Mouse (Mus musculus) bone marrow, adult 2 months (tissue): ENCODE data around the gene Gm49027. TPM values are rescaled to one million over a fixed set of nuclear protein-coding genes. Genes with fewer than 3 reads are reported as not detected.

ENCODE experiments used
- H3K27ac ChIP-seq: fragments of 200-500 bp; 2 replicates; pipeline ENCODE4 v1.5.1; 2012; ENCODE audit warnings: low read depth, mild to moderate bottlenecking, control low read depth, inconsistent platforms, low read length; ENCODE audit not compliant: control insufficient read depth, poor library complexity, insufficient read depth
- H3K4me1 ChIP-seq: fragments of 200-500 bp; 2 replicates; pipeline ENCODE4 v1.6.1; 2011; ENCODE audit warnings: low read length; ENCODE audit not compliant: control insufficient read depth, insufficient read depth
- H3K4me3 ChIP-seq: fragments of 200-500 bp; replicated peaks from 2 replicates; pipeline ENCODE3; 2011; ENCODE audit warnings: mild to moderate bottlenecking, low read depth, low read length, control low read depth; ENCODE audit not compliant: control insufficient read depth
- CTCF ChIP-seq: fragments of 200-500 bp; IDR thresholded peaks from 2 replicates; pipeline ENCODE4 v1.5.1; 2011; ENCODE audit warnings: low read length, control low read depth; ENCODE audit not compliant: control insufficient read depth, insufficient read depth
- POLR2A ChIP-seq: fragments of 200-500 bp; IDR thresholded peaks from 2 replicates; pipeline ENCODE4 v1.6.1; 2011; ENCODE audit warnings: low read depth, mild to moderate bottlenecking, control low read depth, low read length, borderline replicate concordance; ENCODE audit not compliant: control insufficient read depth
- WGBS: fragments of 180-500 bp; shearing (Covaris S2); methylation state at CpG from one replicate; pipeline ENCODE4 v1.1.7; 2018; 5-methylcytosine and 5-hydroxymethylcytosine counted together
- polyA plus RNA-seq: library from polyadenylated mRNA; stranded (reverse); fragments of >200 nt; gene quantifications from 2 replicates; pipeline ENCODE4 v1.2.4, GENCODE M21; 2011; ENCODE audit warnings: low replicate concordance; ENCODE audit not compliant: missing spikeins, insufficient read depth, insufficient read length

Gene Gm49027
- polyA plus RNA-seq, 1 experiment = 1.3 TPM

DNA sequence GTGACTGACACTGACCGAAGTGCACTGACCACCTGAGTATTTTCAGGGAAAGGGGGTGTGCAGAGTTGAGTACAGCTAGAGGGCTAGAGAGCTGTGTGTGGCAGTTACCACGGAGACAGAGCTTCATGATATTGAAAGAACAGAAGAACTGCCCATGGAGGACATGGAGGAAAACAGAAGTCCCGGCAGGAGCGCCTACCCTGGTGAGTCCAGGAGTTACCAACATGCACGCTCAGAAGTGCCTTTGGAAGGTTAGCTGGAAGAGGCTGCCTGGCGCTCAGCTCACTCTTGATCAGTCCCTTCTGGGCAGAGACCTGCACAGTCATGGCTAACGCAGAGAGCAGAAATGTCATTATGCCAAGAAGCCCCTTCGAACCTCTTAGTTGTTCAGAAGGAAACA, 4.8 kb upstream of the Gm49027 start:
- Histone ChIP-seq H3K27ac (no peak overlapping the region), H3K4me1 (no peaks in the 10 kb centered on the region), H3K4me3 (no peak overlapping the region)
- WGBS = 90% methylated on average over 8 of the region's 8 CpGs
- TF ChIP-seq CTCF (no peak), POLR2A (no peak)

DNA sequence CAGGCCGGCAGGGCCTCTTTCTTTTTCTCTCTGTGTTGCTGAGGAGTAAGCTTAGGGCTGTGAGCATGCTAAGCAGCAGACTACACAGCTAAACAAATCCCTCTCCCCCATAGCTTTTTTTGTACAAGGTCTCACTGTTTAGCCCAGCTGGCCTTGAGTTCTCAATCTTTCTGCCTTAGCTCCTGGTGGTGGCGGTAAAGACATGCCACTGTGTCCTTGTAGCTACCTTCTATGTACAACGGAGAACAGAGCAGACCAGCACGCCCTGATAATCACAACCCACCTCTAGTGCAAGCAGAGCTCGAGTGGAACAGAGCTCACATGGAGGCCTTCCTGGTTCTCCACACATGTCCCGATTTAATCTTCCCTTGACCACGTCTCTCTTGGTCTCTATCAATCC, 3.4 kb upstream of the Gm49027 start:
- 83% methylated on average over 7 of the region's 7 CpGs for WGBS
- H3K27ac ChIP-seq = no peak overlapping the region
- no peak overlapping the region for H3K4me3 ChIP-seq
- TF ChIP-seq CTCF (no peak), POLR2A (no peak)
- peaks cover 2% of the 10 kb centered on the region for H3K4me1 ChIP-seq

DNA sequence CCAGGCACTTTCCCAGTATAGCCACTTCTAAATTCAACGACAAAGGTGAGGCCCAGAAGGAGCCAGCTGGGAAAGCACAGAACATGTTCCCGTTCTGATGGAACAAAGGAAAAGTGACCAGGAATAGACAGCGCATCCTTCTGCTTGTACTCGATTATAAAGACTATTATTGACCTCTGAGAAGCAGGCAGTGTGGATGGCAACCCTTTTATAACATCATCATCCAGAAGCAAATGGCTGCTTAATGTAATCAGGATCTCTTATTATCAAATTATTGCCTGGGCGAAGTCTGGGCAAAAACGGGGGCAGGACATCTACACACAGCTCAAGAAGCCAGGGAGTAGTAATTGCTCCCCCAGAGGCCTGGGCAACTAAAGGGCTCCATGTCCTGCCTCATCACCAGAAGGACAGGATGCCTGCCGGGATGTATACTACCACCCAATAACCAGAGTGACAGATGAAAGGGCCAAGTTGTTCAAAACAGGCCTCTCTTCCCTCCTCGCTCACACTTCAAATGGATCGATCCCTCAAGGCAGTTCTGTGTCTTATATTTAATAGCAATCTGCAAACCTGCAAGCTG, 718 bp upstream of the Gm49027 start:
- peaks cover 2% of the 10 kb centered on the region for H3K4me1 ChIP-seq
- H3K4me3 ChIP-seq = no peak overlapping the region
- no peak overlapping the region for H3K27ac ChIP-seq
- 89% methylated on average over 9 of the region's 9 CpGs for WGBS
- TF ChIP-seq POLR2A = no peak
- TF ChIP-seq CTCF = no peak

DNA sequence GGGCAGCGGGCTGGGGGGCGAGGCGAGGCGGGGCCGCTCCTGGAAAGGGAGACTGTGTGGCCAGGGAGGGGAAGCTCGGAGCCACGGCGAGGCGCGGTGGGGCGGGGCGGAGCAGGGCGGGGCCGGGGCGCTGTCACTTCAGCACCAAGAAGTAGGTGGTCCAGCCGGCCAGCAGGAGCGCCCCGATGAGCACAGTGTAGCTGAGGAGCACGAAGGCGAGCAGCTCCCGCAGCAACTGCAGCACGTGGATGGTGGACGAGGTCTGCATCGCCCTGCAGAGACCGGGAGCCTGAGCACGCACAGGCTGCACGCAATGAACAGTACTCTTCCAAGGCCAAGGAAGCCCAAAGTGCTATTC, 916 bp downstream of the Gm49027 start:
- peaks cover 2% of the 10 kb centered on the region for H3K4me1 ChIP-seq
- H3K27ac ChIP-seq = peak overlapping the region; percentile 75
- WGBS = under 1% methylated on average over 25 of the region's 27 CpGs

DNA sequence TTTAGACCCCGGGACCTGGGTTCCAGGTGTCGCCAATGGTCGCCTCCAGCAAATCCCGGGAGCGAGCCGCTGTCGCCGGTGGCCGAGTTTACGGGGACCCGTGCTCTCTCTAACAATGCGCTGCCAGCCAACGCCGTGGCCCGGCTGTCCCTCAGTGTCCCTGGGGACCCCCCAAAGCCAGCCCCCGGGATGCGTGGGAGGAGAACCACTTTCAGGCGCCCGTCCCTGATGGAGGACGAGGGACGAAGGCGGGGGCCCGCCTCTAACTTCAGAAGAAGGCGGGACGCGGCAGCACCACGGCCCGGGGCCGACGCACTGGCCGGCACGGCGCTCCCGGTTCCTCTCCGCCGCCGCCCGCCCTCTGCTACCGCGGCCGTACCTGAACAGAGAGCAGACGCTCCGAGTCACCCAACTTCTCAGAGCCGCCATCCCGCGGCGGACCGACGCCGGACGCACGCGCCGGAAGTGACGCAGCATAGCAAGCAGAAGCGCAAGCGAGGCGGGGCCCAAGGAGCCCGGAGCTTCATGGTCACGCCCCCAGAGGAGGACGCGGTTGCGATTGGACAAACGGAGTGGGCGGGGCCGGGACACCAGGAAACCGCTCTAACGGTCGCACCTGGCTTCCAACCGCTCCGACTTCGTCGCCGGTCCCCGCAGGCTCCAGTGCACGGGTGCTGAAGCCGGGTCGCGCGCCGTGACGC, 1.4 kb downstream of the Gm49027 start, which contains the start of gene Diablo:
Gene Diablo, minus strand, starts transcription at position 485 of the 701 bp plus-strand sequence.
- H3K4me3 ChIP-seq = peak within 1 kb of the TSS; percentile 95
- under 1% methylated on average over 82 of the region's 82 CpGs for WGBS
- H3K27ac ChIP-seq = peak within 1 kb of the TSS; percentile 75
- TF ChIP-seq CTCF (no peak), POLR2A (peak; percentile 91; the same call in 1 of the 2 replicates)
- H3K4me1 ChIP-seq = peaks cover 2% of the 10 kb centered on the region

More for the DNA sequence above, 916 bp downstream of the Gm49027 start:
- peak overlapping the region; percentile 95 for H3K4me3 ChIP-seq
- TF ChIP-seq CTCF (peak; percentile 5; the same call in 1 of the 2 replicates), POLR2A (no peak)

DNA sequence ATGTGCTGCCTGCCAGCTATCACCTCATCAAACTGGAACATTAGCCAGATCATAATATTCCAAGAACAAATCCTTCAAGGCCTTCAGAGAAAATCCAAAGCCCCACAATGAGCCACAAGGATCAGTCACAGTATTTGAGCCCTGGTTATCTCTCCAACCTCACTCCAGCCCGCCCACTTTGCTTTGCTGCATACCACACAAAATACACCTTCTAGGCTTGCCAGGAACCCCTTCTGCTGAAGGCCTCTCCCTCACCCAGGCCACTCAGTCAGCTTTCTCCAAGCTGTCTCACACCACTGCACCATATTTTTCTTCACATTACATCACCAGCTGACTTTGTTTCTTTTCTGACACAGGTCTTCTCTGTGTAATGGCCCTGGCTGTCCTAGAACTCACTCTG, 3.1 kb downstream of the Gm49027 start:
- 72% methylated on average over 1 of the region's 1 CpGs for WGBS
- H3K4me1 ChIP-seq = peaks cover 2% of the 10 kb centered on the region
- H3K27ac ChIP-seq = no peak overlapping the region
- TF ChIP-seq CTCF = no peak
- no peak for TF ChIP-seq POLR2A
- H3K4me3 ChIP-seq = no peak overlapping the region

DNA sequence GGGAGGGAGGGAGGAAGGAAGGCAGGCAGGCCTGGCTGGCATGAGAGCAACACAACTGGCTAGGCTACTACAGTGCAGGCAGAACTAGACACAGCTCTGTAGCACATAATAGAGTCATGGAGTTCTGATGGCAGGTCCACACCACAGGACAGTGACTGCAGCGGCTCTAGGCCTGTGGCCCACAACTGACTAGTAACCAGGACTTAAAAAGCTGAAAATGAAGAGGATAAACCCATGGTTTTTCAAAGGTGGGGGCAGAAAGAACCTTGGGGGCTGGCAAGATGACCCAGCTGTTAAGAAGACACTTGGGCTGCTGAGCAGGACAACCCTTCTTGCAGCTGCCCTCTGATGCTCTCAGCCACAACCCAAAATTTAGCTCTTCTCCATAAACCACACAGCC, 3.7 kb downstream of the Gm49027 start:
- WGBS = 86% methylated on average over 1 of the region's 1 CpGs
- H3K27ac ChIP-seq = no peak overlapping the region

DNA sequence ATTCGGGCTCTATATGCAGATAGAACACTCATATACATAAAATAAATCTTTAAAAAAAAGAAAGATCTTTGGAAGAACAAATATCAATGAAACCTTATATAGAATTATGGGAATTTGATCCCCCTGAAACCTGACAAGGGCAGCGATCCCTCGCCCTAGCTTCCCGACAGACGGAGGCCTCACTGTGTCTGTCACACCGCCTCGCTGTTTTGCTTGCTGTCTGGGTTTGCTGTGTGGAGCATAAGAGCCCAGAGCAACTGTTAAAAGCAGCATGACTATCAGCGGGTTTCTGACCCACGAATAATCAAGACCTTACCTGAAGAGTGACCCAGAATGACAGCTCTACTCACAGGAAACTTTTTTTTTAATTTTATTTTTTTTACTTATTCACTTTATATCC, 4.6 kb downstream of the Gm49027 start:
- 92% methylated on average over 9 of the region's 9 CpGs for WGBS
- H3K27ac ChIP-seq = no peak overlapping the region
- peaks cover 2% of the 10 kb centered on the region for H3K4me1 ChIP-seq
- no peak overlapping the region for H3K4me3 ChIP-seq
- TF ChIP-seq POLR2A (no peak), CTCF (no peak)

More for the DNA sequence above, 3.7 kb downstream of the Gm49027 start:
- Histone ChIP-seq H3K4me1 (peaks cover 2% of the 10 kb centered on the region), H3K4me3 (no peak overlapping the region)
- TF ChIP-seq POLR2A = no peak
- TF ChIP-seq CTCF = no peak
